Mouse (Mus musculus) forebrain, postnatal 0 days (tissue): ENCODE data around the gene Uaca. TPM values are rescaled to one million over a fixed set of nuclear protein-coding genes. Genes with fewer than 3 reads are reported as not detected.

Experiments used
- ATAC-seq: fragments of 200-750 bp; cut with Nextera tagmentation; 2 replicates; pipeline ENCODE4 v1.8.0; 2017; ENCODE audit warnings: mild to moderate bottlenecking, moderate library complexity
- DNase-seq: peaks from one replicate; pipeline ENCODE4 v3.0.0-alpha.2; 2015
- H3K27ac ChIP-seq: fragments of 300-500 bp; sonication (generic); 2 replicates; pipeline ENCODE4 v1.5.1; 2014; ENCODE audit warnings: low read depth, mild to moderate bottlenecking, antibody characterized with exemption, low read length, moderate library complexity, mixed read lengths
- H3K27me3 ChIP-seq: fragments of 300-500 bp; sonication (generic); 2 replicates; pipeline ENCODE4 v1.6.1; 2014; ENCODE audit warnings: mild to moderate bottlenecking, low read length, mixed read lengths; ENCODE audit not compliant: insufficient read depth
- H3K36me3 ChIP-seq: fragments of 300-500 bp; sonication (generic); 2 replicates; pipeline ENCODE4 v1.6.1; 2014; ENCODE audit warnings: mild to moderate bottlenecking, moderate library complexity; ENCODE audit not compliant: insufficient read depth
- H3K4me1 ChIP-seq: fragments of 300-500 bp; sonication (generic); 2 replicates; pipeline ENCODE4 v1.6.1; 2014; ENCODE audit warnings: antibody characterized with exemption; ENCODE audit not compliant: insufficient read depth
- H3K4me2 ChIP-seq: fragments of 300-500 bp; sonication (generic); 2 replicates; pipeline ENCODE4 v1.6.1; 2014; ENCODE audit warnings: low read depth, mild to moderate bottlenecking, moderate library complexity
- H3K4me3 ChIP-seq: fragments of 300-500 bp; sonication (generic); 2 replicates; pipeline ENCODE4 v1.5.1; 2014; ENCODE audit warnings: low read depth, low read length, mixed read lengths
- H3K9ac ChIP-seq: fragments of 300-500 bp; sonication (generic); 2 replicates; pipeline ENCODE4 v1.6.1; 2014; ENCODE audit warnings: mild to moderate bottlenecking
- H3K9me3 ChIP-seq: fragments of 300-500 bp; sonication (generic); 2 replicates; pipeline ENCODE4 v1.6.1; 2016; ENCODE audit warnings: low read length
- CTCF ChIP-seq: sonication (generic); IDR thresholded peaks from 2 replicates; pipeline ENCODE4 v1.5.1; 2016; ENCODE audit warnings: antibody characterized with exemption, control low read depth, low read depth
- WGBS: fragments of 180-500 bp; shearing (Covaris S2); extraction: QIAGEN DNeasy Blood & Tissue Kit; methylation state at CpG from one replicate; pipeline ENCODE4 v1.1.7; 2014; 5-methylcytosine and 5-hydroxymethylcytosine counted together
- polyA plus RNA-seq: library from polyadenylated mRNA; unstranded; fragments of >200 nt; fragmentation: Nextera tagmentation; extraction: Ambion mirVana; gene quantifications from 2 replicates; pipeline ENCODE4 v1.2.1, GENCODE M21; 2015
- total RNA-seq: library from RNA; depleted of rRNA; stranded (reverse); fragments of >200 nt; gene quantifications from 2 replicates; pipeline ENCODE4 v1.2.3, GENCODE M21; 2014

Gene Uaca
- total and polyA plus RNA-seq, 2 experiments from 2014 or later, result 8.9 to 10.2 TPM

- Histone ChIP-seq H3K4me2 (no peak overlapping the region), H3K9ac (no peak overlapping the region), H3K27me3 (no peaks in the 10 kb centered on the region), H3K9me3 (no peaks in the 10 kb centered on the region), H3K4me3 (no peak overlapping the region), H3K27ac (no peak overlapping the region), H3K36me3 (no peaks in the 10 kb centered on the region), H3K4me1 (no peaks in the 10 kb centered on the region)
- no peak for ATAC-seq
- no peak for DNase-seq
- WGBS, result 70% methylated on average over 9 of the region's 9 CpGs
- no peak for TF ChIP-seq CTCF
Measured at GRCm38 (mm10) chr9:60768393-60768792, 25.9 kb upstream of the Uaca start.

GRCm38 (mm10) chr9:60769711-60770111 is 24.6 kb upstream of the Uaca start:
- H3K4me2 ChIP-seq, result no peak overlapping the region
- H3K9ac ChIP-seq, result no peak overlapping the region
- no peaks in the 10 kb centered on the region for H3K27me3 ChIP-seq
- DNase-seq (no peak), ATAC-seq (no peak)
- H3K4me3 ChIP-seq, result no peak overlapping the region
- no peaks in the 10 kb centered on the region for H3K9me3 ChIP-seq
- no peaks in the 10 kb centered on the region for H3K36me3 ChIP-seq
- 83% methylated on average over 6 of the region's 6 CpGs for WGBS
- no peaks in the 10 kb centered on the region for H3K4me1 ChIP-seq
- H3K27ac ChIP-seq, result no peak overlapping the region
- TF ChIP-seq CTCF, result no peak

GRCm38 (mm10) chr9:60773713-60774112 is 20.6 kb upstream of the Uaca start:
- Histone ChIP-seq H3K36me3 (no peaks in the 10 kb centered on the region), H3K27me3 (no peaks in the 10 kb centered on the region), H3K9me3 (no peaks in the 10 kb centered on the region), H3K4me1 (no peaks in the 10 kb centered on the region), H3K27ac (no peak overlapping the region), H3K4me2 (no peak overlapping the region), H3K4me3 (no peak overlapping the region), H3K9ac (no peak overlapping the region)
- TF ChIP-seq CTCF, result no peak
- DNase-seq (no peak), ATAC-seq (no peak)
- 87% methylated on average over 2 of the region's 2 CpGs for WGBS

- TF ChIP-seq CTCF, result no peak
- WGBS, result 91% methylated on average over 9 of the region's 9 CpGs
- no peaks in the 10 kb centered on the region for H3K36me3 ChIP-seq
- no peak overlapping the region for H3K4me2 ChIP-seq
- no peaks in the 10 kb centered on the region for H3K4me1 ChIP-seq
- no peak for DNase-seq
- H3K9ac ChIP-seq, result no peak overlapping the region
- no peak overlapping the region for H3K4me3 ChIP-seq
- no peaks in the 10 kb centered on the region for H3K9me3 ChIP-seq
- no peak for ATAC-seq
- H3K27me3 ChIP-seq, result no peaks in the 10 kb centered on the region
- no peak overlapping the region for H3K27ac ChIP-seq
Measured at GRCm38 (mm10) chr9:60776899-60777298, 17.4 kb upstream of the Uaca start.

- peak; percentile 19 for DNase-seq
- 47% methylated on average over 9 of the region's 9 CpGs for WGBS
- TF ChIP-seq CTCF, result no peak
Measured at GRCm38 (mm10) chr9:60782057-60782789, 12.1 kb upstream of the Uaca start.

GRCm38 (mm10) chr9:60785069-60785468 is 9.3 kb upstream of the Uaca start:
- no peak for DNase-seq
- no peaks in the 10 kb centered on the region for H3K27me3 ChIP-seq
- no peak overlapping the region for H3K4me2 ChIP-seq
- H3K36me3 ChIP-seq, result no peaks in the 10 kb centered on the region
- H3K9me3 ChIP-seq, result no peaks in the 10 kb centered on the region
- no peak overlapping the region for H3K27ac ChIP-seq
- H3K4me1 ChIP-seq, result no peaks in the 10 kb centered on the region
- WGBS, result 67% methylated on average over 4 of the region's 4 CpGs
- no peak for TF ChIP-seq CTCF
- no peak for ATAC-seq
- no peak overlapping the region for H3K4me3 ChIP-seq
- H3K9ac ChIP-seq, result no peak overlapping the region

More at GRCm38 (mm10) chr9:60782057-60782789, 12.1 kb upstream of the Uaca start:
- Histone ChIP-seq H3K9ac (no peak overlapping the region), H3K27me3 (no peaks in the 10 kb centered on the region), H3K4me1 (no peaks in the 10 kb centered on the region), H3K4me3 (no peak overlapping the region), H3K4me2 (no peak overlapping the region), H3K27ac (no peak overlapping the region), H3K36me3 (no peaks in the 10 kb centered on the region), H3K9me3 (no peaks in the 10 kb centered on the region)
- ATAC-seq, result no peak

GRCm38 (mm10) chr9:60787517-60788110 is 6.7 kb upstream of the Uaca start:
- DNase-seq (no peak), ATAC-seq (no peak)
- Histone ChIP-seq H3K27me3 (no peaks in the 10 kb centered on the region), H3K4me2 (no peak overlapping the region), H3K4me1 (no peaks in the 10 kb centered on the region), H3K27ac (no peak overlapping the region), H3K9ac (no peak overlapping the region), H3K4me3 (no peak overlapping the region), H3K9me3 (no peaks in the 10 kb centered on the region), H3K36me3 (no peaks in the 10 kb centered on the region)
- TF ChIP-seq CTCF, result no peak
- WGBS, result 42% methylated on average over 2 of the region's 2 CpGs
